Mouse (Mus musculus): ENCODE data around the gene E2f8. TPM values are rescaled to one million over a fixed set of nuclear protein-coding genes. Genes with fewer than 3 reads are reported as not detected.

Gene E2f8
- polyA plus RNA-seq, 1 experiment from 2014 or later, result 15.7 TPM

- Histone ChIP-seq H3K9me3 (no peaks in the 10 kb centered on the region), H3K36me3 (replicated peaks) (peaks cover 79% of the 10 kb centered on the region), H3K4me3 (no peak overlapping the region), H3K4me1 (no peaks in the 10 kb centered on the region), H3K27ac (replicated peaks) (no peak overlapping the region), H3K27me3 (replicated peaks; ENCODE audit: low read depth, poor library complexity, severe bottlenecking) (peaks cover under 1% of the 10 kb centered on the region; the same call in 1 of the 2 replicates)
- DNase-seq (ENCODE audit: low spot score), result no peak
- 95% methylated on average over 6 of the region's 6 CpGs for WGBS
These were observed 56.2 kb downstream of the E2f8 start for GRCm38 (mm10) chr7:48825170-48825569.

DNA sequence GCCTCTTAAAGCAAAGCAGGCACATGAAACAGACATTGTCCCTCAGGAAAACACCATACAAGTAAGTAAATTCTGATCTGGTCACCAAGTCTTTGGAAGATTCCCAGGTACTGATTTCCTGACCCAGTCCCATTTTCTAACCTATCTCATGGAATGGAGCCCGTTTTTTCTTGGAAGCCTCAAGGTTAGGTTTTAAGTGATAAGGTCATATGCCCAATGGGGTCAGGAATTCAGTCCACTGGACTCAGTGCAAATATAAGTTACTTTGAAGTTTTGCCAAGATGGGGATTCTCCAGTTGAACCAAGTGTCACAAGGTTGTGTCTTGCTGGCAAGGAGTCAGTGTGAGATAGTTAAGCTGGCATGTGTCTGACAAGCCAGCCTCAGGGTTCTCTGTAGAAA, 56.7 kb downstream of the E2f8 start:
- Histone ChIP-seq H3K36me3 (replicated peaks) (peaks cover 84% of the 10 kb centered on the region), H3K27me3 (replicated peaks; ENCODE audit: low read depth, poor library complexity, severe bottlenecking) (no peaks in the 10 kb centered on the region), H3K4me3 (no peak overlapping the region), H3K27ac (replicated peaks) (no peak overlapping the region), H3K4me1 (no peaks in the 10 kb centered on the region), H3K9me3 (no peaks in the 10 kb centered on the region)
- 86% methylated on average over 1 of the region's 1 CpGs for WGBS
- DNase-seq (ENCODE audit: low spot score), result no peak

- no peaks in the 10 kb centered on the region for H3K4me1 ChIP-seq
- H3K27me3 ChIP-seq (replicated peaks; ENCODE audit: low read depth, poor library complexity, severe bottlenecking), result no peaks in the 10 kb centered on the region
- WGBS, result 94% methylated on average over 3 of the region's 3 CpGs
- H3K4me3 ChIP-seq, result no peak overlapping the region
- H3K9me3 ChIP-seq, result no peaks in the 10 kb centered on the region
- DNase-seq (ENCODE audit: low spot score), result no peak
- H3K36me3 ChIP-seq (replicated peaks), result peaks cover 94% of the 10 kb centered on the region
- H3K27ac ChIP-seq (replicated peaks), result no peak overlapping the region
These were observed 57.8 kb downstream of the E2f8 start for GRCm38 (mm10) chr7:48823621-48824020.

DNA sequence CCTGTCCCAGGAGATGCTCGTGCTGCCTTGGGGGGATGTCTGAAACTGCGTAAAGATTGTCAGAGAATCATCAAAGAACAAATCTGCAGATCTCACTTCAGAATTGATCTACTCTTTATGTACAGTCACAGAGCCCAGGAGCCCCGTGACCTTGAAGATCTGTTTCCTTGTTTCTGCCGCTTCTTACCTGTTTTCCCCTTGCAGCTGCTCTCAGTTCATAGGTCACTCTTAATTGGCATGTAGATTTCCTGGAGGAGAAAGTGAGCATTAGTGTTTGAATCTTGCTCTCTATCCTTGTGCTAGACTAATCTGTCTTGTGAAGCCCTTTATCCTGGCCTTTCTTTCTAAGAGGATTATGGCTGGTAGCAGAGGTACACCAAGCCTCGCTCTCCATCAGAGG, 59.7 kb downstream of the E2f8 start:
- Histone ChIP-seq H3K27me3 (replicated peaks; ENCODE audit: low read depth, poor library complexity, severe bottlenecking) (no peaks in the 10 kb centered on the region), H3K9me3 (no peaks in the 10 kb centered on the region), H3K27ac (replicated peaks) (no peak overlapping the region), H3K4me1 (no peaks in the 10 kb centered on the region), H3K36me3 (replicated peaks) (peaks cover 97% of the 10 kb centered on the region), H3K4me3 (no peak overlapping the region)
- 86% methylated on average over 5 of the region's 5 CpGs for WGBS
- DNase-seq (ENCODE audit: low spot score), result no peak

Other genes with a start within 250 kb of the E2f8 start
- not detected in 2 replicates for gene Mrgprb3, start 237.8 kb downstream of the E2f8 start, polyA plus RNA-seq (2016; fragmentation: Nextera tagmentation; extraction: Ambion mirVana)
- gene Zdhhc13, start 92.6 kb downstream of the E2f8 start, polyA plus RNA-seq (2016; fragmentation: Nextera tagmentation; extraction: Ambion mirVana), result 30.5 and 32.1 TPM in 2 replicates
- gene Csrp3, start 33.6 kb downstream of the E2f8 start, polyA plus RNA-seq (2016; fragmentation: Nextera tagmentation; extraction: Ambion mirVana), result 0.57 and 1.1 TPM in 2 replicates
- 11.5 and 13.2 TPM in 2 replicates for gene Nav2, start 27.1 kb upstream of the E2f8 start, polyA plus RNA-seq (2016; fragmentation: Nextera tagmentation; extraction: Ambion mirVana)